Mouse (Mus musculus): ENCODE results near the gene Rps15a.

The Rps15a gene

GRCm38 (mm10) chr7:118115877-118116568 is at the start of gene Rps15a:
Rps15a (minus strand) TSS chr7:118116188.
- DNase-seq (ENCODE audit: low read depth, low spot score) = peak; percentile 96

- DNase-seq (ENCODE audit: low read depth, low spot score) = no peak
Measured at GRCm38 (mm10) chr7:118163006-118163405, 47.0 kb upstream of the Rps15a start.

- DNase-seq (ENCODE audit: low read depth, low spot score) = no peak
Measured at GRCm38 (mm10) chr7:118160121-118160520, 44.1 kb upstream of the Rps15a start.

GRCm38 (mm10) chr7:118156461-118156860 is 40.5 kb upstream of the Rps15a start:
- no peak for DNase-seq (ENCODE audit: low read depth, low spot score)

- no peak for DNase-seq (ENCODE audit: low read depth, low spot score)
Measured at GRCm38 (mm10) chr7:118154150-118154549, 38.2 kb upstream of the Rps15a start.

- no peak for DNase-seq (ENCODE audit: low read depth, low spot score)
Measured at GRCm38 (mm10) chr7:118143602-118144001, 27.6 kb upstream of the Rps15a start.

GRCm38 (mm10) chr7:118143123-118143522 is 27.1 kb upstream of the Rps15a start:
- DNase-seq (ENCODE audit: low read depth, low spot score) = no peak

- no peak for DNase-seq (ENCODE audit: low read depth, low spot score)
Measured at GRCm38 (mm10) chr7:118141271-118141670, 25.3 kb upstream of the Rps15a start.

GRCm38 (mm10) chr7:118135128-118135527 is 19.1 kb upstream of the Rps15a start:
- no peak for DNase-seq (ENCODE audit: low read depth, low spot score)

GRCm38 (mm10) chr7:118129430-118130041 is 13.5 kb upstream of the Rps15a start, which contains the start of gene Arl6ip1:
Arl6ip1 (minus strand) TSS chr7:118129662.
- DNase-seq (ENCODE audit: low read depth, low spot score) = peak; percentile 99

GRCm38 (mm10) chr7:118128925-118129429 is 13.0 kb upstream of the Rps15a start:
- DNase-seq (ENCODE audit: low read depth, low spot score) = no peak

- no peak for DNase-seq (ENCODE audit: low read depth, low spot score)
Measured at GRCm38 (mm10) chr7:118126219-118126875, 10.4 kb upstream of the Rps15a start.

GRCm38 (mm10) chr7:118125736-118126135 is 9.7 kb upstream of the Rps15a start:
- DNase-seq (ENCODE audit: low read depth, low spot score) = no peak

- no peak for DNase-seq (ENCODE audit: low read depth, low spot score)
Measured at GRCm38 (mm10) chr7:118123512-118124411, 7.8 kb upstream of the Rps15a start.

- DNase-seq (ENCODE audit: low read depth, low spot score) = no peak
Measured at GRCm38 (mm10) chr7:118122235-118122634, 6.2 kb upstream of the Rps15a start.

GRCm38 (mm10) chr7:118120654-118121053 is 4.7 kb upstream of the Rps15a start:
- DNase-seq (ENCODE audit: low read depth, low spot score) = no peak

GRCm38 (mm10) chr7:118119946-118120345 is 4.0 kb upstream of the Rps15a start:
- DNase-seq (ENCODE audit: low read depth, low spot score) = peak; percentile 86

- no peak for DNase-seq (ENCODE audit: low read depth, low spot score)
Measured at GRCm38 (mm10) chr7:118119142-118119541, 3.2 kb upstream of the Rps15a start.

- no peak for DNase-seq (ENCODE audit: low read depth, low spot score)
Measured at GRCm38 (mm10) chr7:118118426-118118825, 2.4 kb upstream of the Rps15a start.

GRCm38 (mm10) chr7:118117539-118118210 is 1.7 kb upstream of the Rps15a start:
- DNase-seq (ENCODE audit: low read depth, low spot score) = peak; percentile 68
